Mouse (Mus musculus): ENCODE results near the gene Uvrag. TPM values are rescaled to one million over a fixed set of nuclear protein-coding genes. Genes with fewer than 3 reads are reported as not detected.

The Uvrag gene
- polyA plus RNA-seq, 1 experiment from 2014 or later = 15.6 TPM

DNA sequence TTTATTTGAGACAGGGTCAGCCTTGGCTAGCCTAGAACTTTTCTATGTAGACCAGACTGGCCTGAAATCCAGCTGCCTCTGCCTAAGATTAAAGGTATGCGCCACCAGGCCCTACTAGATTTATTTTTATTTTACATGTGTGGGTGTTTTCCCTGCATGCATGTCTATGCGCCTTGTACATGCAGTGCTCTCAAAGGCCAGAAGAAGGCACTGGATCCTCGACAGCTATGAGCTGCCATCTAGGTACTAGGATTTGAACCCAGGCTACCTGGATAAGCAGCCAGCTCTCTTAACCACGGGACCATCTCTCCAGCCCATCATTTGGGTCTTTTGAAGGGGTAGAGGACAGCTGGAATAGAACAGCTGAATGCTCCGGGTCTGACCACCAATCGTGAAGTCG is 21.5 kb upstream of the Uvrag start:
- Histone ChIP-seq H3K27ac (replicated peaks) (no peak overlapping the region), H3K36me3 (no peaks in the 10 kb centered on the region), H3K9ac (replicated peaks) (no peak overlapping the region), H3K4me2 (no peak overlapping the region), H3K4me3 (replicated peaks) (no peak overlapping the region), H3K4me1 (no peaks in the 10 kb centered on the region), H3K9me3 (replicated peaks) (no peaks in the 10 kb centered on the region), H3K27me3 (replicated peaks) (no peaks in the 10 kb centered on the region)
- ATAC-seq (ENCODE audit: low FRiP score) = no peak
- WGBS = 91% methylated on average over 7 of the region's 7 CpGs

- no peak overlapping the region for H3K4me2 ChIP-seq
Measured at GRCm38 (mm10) chr7:99161961-99162360, 21.0 kb upstream of the Uvrag start.

GRCm38 (mm10) chr7:99161529-99161928 is 20.6 kb upstream of the Uvrag start:
- Histone ChIP-seq H3K4me1 (no peaks in the 10 kb centered on the region), H3K9me3 (replicated peaks) (no peaks in the 10 kb centered on the region), H3K4me3 (replicated peaks) (no peak overlapping the region), H3K9ac (replicated peaks) (no peak overlapping the region), H3K36me3 (no peaks in the 10 kb centered on the region), H3K27ac (replicated peaks) (no peak overlapping the region), H3K4me2 (no peak overlapping the region), H3K27me3 (replicated peaks) (no peaks in the 10 kb centered on the region)
- ATAC-seq (ENCODE audit: low FRiP score) = no peak
- 63% methylated on average over 4 of the region's 4 CpGs for WGBS

More at GRCm38 (mm10) chr7:99161961-99162360, 21.0 kb upstream of the Uvrag start:
- no peak for ATAC-seq (ENCODE audit: low FRiP score)
- Histone ChIP-seq H3K36me3 (no peaks in the 10 kb centered on the region), H3K4me1 (no peaks in the 10 kb centered on the region), H3K27ac (replicated peaks) (no peak overlapping the region), H3K4me3 (replicated peaks) (no peak overlapping the region), H3K27me3 (replicated peaks) (no peaks in the 10 kb centered on the region), H3K9ac (replicated peaks) (no peak overlapping the region), H3K9me3 (replicated peaks) (no peaks in the 10 kb centered on the region)
- 86% methylated on average over 11 of the region's 11 CpGs for WGBS

DNA sequence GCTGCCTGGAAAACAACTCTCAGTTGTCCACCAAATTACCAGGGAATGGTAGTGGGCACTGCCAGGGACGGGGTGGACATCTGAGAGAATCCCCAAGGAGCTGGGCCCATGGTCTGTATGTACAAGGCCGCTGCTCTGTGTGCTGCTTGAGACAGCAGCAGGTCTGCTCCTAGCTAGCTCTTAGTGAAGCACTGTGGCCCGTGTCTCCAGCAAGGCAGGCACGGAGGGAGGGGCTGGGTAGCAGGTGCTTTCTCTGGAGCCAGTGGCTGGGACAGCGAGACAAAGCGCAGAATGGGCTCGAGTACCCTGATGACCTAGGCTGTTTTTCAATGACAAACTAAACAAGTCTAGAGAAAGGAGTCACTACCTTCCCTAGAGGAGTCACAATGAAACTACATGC is 20.1 kb upstream of the Uvrag start:
- H3K9ac ChIP-seq (replicated peaks) = no peak overlapping the region
- 49% methylated on average over 7 of the region's 7 CpGs for WGBS
- H3K27ac ChIP-seq (replicated peaks) = no peak overlapping the region
- no peak for ATAC-seq (ENCODE audit: low FRiP score)
- H3K27me3 ChIP-seq (replicated peaks) = no peaks in the 10 kb centered on the region
- H3K9me3 ChIP-seq (replicated peaks) = no peaks in the 10 kb centered on the region
- no peak overlapping the region for H3K4me2 ChIP-seq
- H3K4me3 ChIP-seq (replicated peaks) = no peak overlapping the region
- H3K4me1 ChIP-seq = peaks cover under 1% of the 10 kb centered on the region; the same call in 1 of the 2 replicates
- no peaks in the 10 kb centered on the region for H3K36me3 ChIP-seq

GRCm38 (mm10) chr7:99159446-99159845 is 18.5 kb upstream of the Uvrag start:
- H3K4me2 ChIP-seq = no peak overlapping the region
- H3K4me1 ChIP-seq = peaks cover 7% of the 10 kb centered on the region
- no peak overlapping the region for H3K9ac ChIP-seq (replicated peaks)
- no peak overlapping the region for H3K4me3 ChIP-seq (replicated peaks)
- no peaks in the 10 kb centered on the region for H3K36me3 ChIP-seq
- no peaks in the 10 kb centered on the region for H3K27me3 ChIP-seq (replicated peaks)
- 83% methylated on average over 2 of the region's 2 CpGs for WGBS
- ATAC-seq (ENCODE audit: low FRiP score) = no peak
- no peaks in the 10 kb centered on the region for H3K9me3 ChIP-seq (replicated peaks)
- no peak overlapping the region for H3K27ac ChIP-seq (replicated peaks)

GRCm38 (mm10) chr7:99158904-99159303 is 18.0 kb upstream of the Uvrag start:
- H3K9ac ChIP-seq (replicated peaks) = no peak overlapping the region
- no peaks in the 10 kb centered on the region for H3K27me3 ChIP-seq (replicated peaks)
- H3K27ac ChIP-seq (replicated peaks) = no peak overlapping the region
- H3K4me3 ChIP-seq (replicated peaks) = no peak overlapping the region
- no peak for ATAC-seq (ENCODE audit: low FRiP score)
- WGBS = 75% methylated on average over 5 of the region's 5 CpGs
- no peaks in the 10 kb centered on the region for H3K9me3 ChIP-seq (replicated peaks)
- no peak overlapping the region for H3K4me2 ChIP-seq
- peaks cover 7% of the 10 kb centered on the region for H3K4me1 ChIP-seq
- H3K36me3 ChIP-seq = no peaks in the 10 kb centered on the region

DNA sequence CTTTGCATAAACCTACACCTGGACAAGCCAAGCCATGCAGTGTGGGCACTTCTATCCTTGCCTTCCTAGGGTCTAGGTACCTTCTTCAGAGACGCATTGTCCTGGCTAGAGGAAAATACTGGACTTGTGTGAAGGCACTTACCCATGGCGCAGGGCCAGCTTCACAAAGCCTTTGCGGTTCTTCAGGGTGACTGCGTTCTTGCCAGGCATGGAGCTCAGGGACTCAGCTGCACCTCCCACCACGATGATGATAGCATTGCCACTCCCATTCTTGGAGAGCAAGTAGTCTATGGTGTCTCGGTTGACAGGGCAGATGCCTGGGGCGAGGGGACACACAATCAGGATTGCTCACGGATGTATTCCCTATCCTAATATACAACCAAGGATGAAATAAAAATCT is 17.1 kb upstream of the Uvrag start:
- H3K27me3 ChIP-seq (replicated peaks) = no peaks in the 10 kb centered on the region
- WGBS = 86% methylated on average over 8 of the region's 8 CpGs
- no peaks in the 10 kb centered on the region for H3K9me3 ChIP-seq (replicated peaks)
- ATAC-seq (ENCODE audit: low FRiP score) = no peak
- H3K9ac ChIP-seq (replicated peaks) = no peak overlapping the region
- H3K4me3 ChIP-seq (replicated peaks) = no peak overlapping the region
- H3K4me1 ChIP-seq = peaks cover 7% of the 10 kb centered on the region
- no peaks in the 10 kb centered on the region for H3K36me3 ChIP-seq
- H3K4me2 ChIP-seq = no peak overlapping the region
- H3K27ac ChIP-seq (replicated peaks) = no peak overlapping the region

DNA sequence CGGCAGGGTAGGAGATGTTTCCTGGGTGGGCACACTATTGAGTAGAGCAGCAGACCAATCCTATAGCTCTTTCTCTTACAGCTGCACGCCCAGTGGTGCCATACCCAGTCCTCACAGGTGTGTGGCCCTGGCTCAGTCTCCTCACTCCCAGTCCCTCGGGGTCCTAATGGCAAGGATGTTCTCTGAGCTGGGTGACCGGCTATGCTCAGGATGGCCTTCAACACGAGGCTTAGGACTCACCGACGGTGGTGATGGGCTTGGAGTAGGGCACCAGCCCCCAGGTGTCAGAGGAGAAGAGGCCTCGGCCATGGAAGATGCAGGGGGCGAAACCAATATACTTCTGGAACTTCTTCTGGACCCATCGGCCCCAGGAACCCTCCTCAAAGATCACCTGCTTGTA is 15.8 kb upstream of the Uvrag start:
- Histone ChIP-seq H3K27ac (replicated peaks) (no peak overlapping the region), H3K9me3 (replicated peaks) (no peaks in the 10 kb centered on the region), H3K36me3 (no peaks in the 10 kb centered on the region), H3K4me3 (replicated peaks) (no peak overlapping the region), H3K4me1 (peaks cover 7% of the 10 kb centered on the region), H3K4me2 (no peak overlapping the region), H3K9ac (replicated peaks) (no peak overlapping the region), H3K27me3 (replicated peaks) (no peaks in the 10 kb centered on the region)
- no peak for ATAC-seq (ENCODE audit: low FRiP score)
- WGBS = 82% methylated on average over 10 of the region's 10 CpGs

GRCm38 (mm10) chr7:99155311-99156289 is 14.7 kb upstream of the Uvrag start:
- no peak overlapping the region for H3K9ac ChIP-seq (replicated peaks)
- H3K4me3 ChIP-seq (replicated peaks) = no peak overlapping the region

GRCm38 (mm10) chr7:99154648-99155151 is 13.8 kb upstream of the Uvrag start:
- Histone ChIP-seq H3K9ac (replicated peaks) (no peak overlapping the region), H3K27me3 (replicated peaks) (no peaks in the 10 kb centered on the region), H3K4me1 (peaks cover 7% of the 10 kb centered on the region), H3K9me3 (replicated peaks) (no peaks in the 10 kb centered on the region), H3K27ac (replicated peaks) (no peak overlapping the region), H3K4me3 (replicated peaks) (no peak overlapping the region), H3K36me3 (no peaks in the 10 kb centered on the region), H3K4me2 (no peak overlapping the region)
- ATAC-seq (ENCODE audit: low FRiP score) = no peak
- WGBS = 65% methylated on average over 8 of the region's 8 CpGs

More at GRCm38 (mm10) chr7:99155311-99156289, 14.7 kb upstream of the Uvrag start:
- Histone ChIP-seq H3K9me3 (replicated peaks) (no peaks in the 10 kb centered on the region), H3K27me3 (replicated peaks) (no peaks in the 10 kb centered on the region), H3K27ac (replicated peaks) (0 out of 2 replicates have a peak overlapping the region, but pooled peaks have one; percentile 5), H3K4me2 (peak overlapping the region; percentile 47), H3K36me3 (no peaks in the 10 kb centered on the region), H3K4me1 (peaks cover 7% of the 10 kb centered on the region)
- 29% methylated on average over 17 of the region's 17 CpGs for WGBS
- ATAC-seq (ENCODE audit: low FRiP score) = peak; percentile 48; the same call in 1 of the 2 replicates

GRCm38 (mm10) chr7:99153686-99154202 is 12.8 kb upstream of the Uvrag start:
- ATAC-seq (ENCODE audit: low FRiP score) = no peak

GRCm38 (mm10) chr7:99152756-99153155 is 11.8 kb upstream of the Uvrag start:
- Histone ChIP-seq H3K9me3 (replicated peaks) (no peaks in the 10 kb centered on the region), H3K36me3 (no peaks in the 10 kb centered on the region), H3K4me3 (replicated peaks) (no peak overlapping the region), H3K9ac (replicated peaks) (no peak overlapping the region), H3K4me2 (no peak overlapping the region), H3K27me3 (replicated peaks) (no peaks in the 10 kb centered on the region), H3K27ac (replicated peaks) (no peak overlapping the region), H3K4me1 (peaks cover 7% of the 10 kb centered on the region)
- WGBS = 85% methylated on average over 8 of the region's 8 CpGs
- no peak for ATAC-seq (ENCODE audit: low FRiP score)

More at GRCm38 (mm10) chr7:99153686-99154202, 12.8 kb upstream of the Uvrag start:
- no peak overlapping the region for H3K27ac ChIP-seq (replicated peaks)
- no peaks in the 10 kb centered on the region for H3K36me3 ChIP-seq
- H3K4me1 ChIP-seq = peaks cover 7% of the 10 kb centered on the region
- WGBS = 95% methylated on average over 11 of the region's 11 CpGs
- no peak overlapping the region for H3K4me2 ChIP-seq
- H3K27me3 ChIP-seq (replicated peaks) = no peaks in the 10 kb centered on the region
- no peaks in the 10 kb centered on the region for H3K9me3 ChIP-seq (replicated peaks)
- H3K4me3 ChIP-seq (replicated peaks) = no peak overlapping the region
- no peak overlapping the region for H3K9ac ChIP-seq (replicated peaks)

Data from neural tube, embryonic 15.5 days (tissue).